Mouse (Mus musculus) myocyte (in vitro differentiated cells): ENCODE data around the gene Olfr878.

ENCODE experiments used
- CEBPB ChIP-seq: IDR thresholded peaks from 2 replicates; pipeline ENCODE4 v1.6.1; 2011; ENCODE audit warnings: mild to moderate bottlenecking, moderate library complexity; ENCODE audit not compliant: poor library complexity, insufficient read depth, severe bottlenecking
- E2F4 ChIP-seq: IDR thresholded peaks from one replicate; pipeline ENCODE4 v1.6.1; 2011; ENCODE audit warnings: mild to moderate bottlenecking, control low read depth, moderate library complexity; ENCODE audit not compliant: insufficient read depth
- MYOD1 ChIP-seq, 3 experiments: IDR thresholded peaks; one replicate each; pipeline ENCODE4 v1.6.1; 2011; ENCODE audit warnings: control low read depth in 2 of 3, low read depth in 2 of 3, mild to moderate bottlenecking in 2 of 3, moderate library complexity in 1 of 3; ENCODE audit not compliant: insufficient read length in 2 of 3, control insufficient read depth in 1 of 3
- POLR2A ChIP-seq: IDR thresholded peaks from one replicate; pipeline ENCODE4 v1.6.1; 2011; ENCODE audit warnings: low read depth, mild to moderate bottlenecking, control low read depth, moderate library complexity; ENCODE audit not compliant: insufficient read length
- POLR2AphosphoS2 ChIP-seq: IDR thresholded peaks from one replicate; pipeline ENCODE4 v1.6.1; 2011; ENCODE audit warnings: low read depth, control low read depth; ENCODE audit not compliant: insufficient read length

DNA sequence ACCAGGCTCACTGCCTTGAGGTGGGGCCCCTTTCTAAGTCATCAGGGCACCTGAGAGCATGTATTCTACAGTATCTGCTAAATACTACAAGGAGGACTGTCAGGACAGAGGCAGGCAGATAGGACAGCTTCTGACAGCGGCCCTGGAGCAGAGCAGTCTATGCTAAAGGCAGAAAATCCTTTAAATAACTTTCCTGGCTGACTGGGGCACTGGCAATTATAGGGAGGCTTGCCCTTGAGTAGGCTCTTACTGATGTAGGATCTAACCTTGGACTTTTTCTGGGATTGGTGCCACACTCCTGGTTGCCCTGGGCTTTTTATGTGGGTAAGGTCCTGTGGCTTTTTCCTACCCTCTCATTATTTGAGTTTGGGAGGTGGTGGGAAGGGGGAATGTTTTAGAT is 47.4 kb upstream of the Olfr878 start:
- no peak for TF ChIP-seq MYOD1 (IDR thresholded peaks at IDR 0.05; ENCODE audit: control insufficient read depth in 1 of 3, insufficient read length in 2 of 3, low read depth in 2 of 3)
- no peak for TF ChIP-seq POLR2A
- TF ChIP-seq CEBPB, result no peak
- TF ChIP-seq POLR2AphosphoS2, result no peak
- TF ChIP-seq E2F4, result no peak
